Mouse (Mus musculus) adrenal gland, adult (tissue): ENCODE data around the gene Cenpp.
A peak's percentile ranks its signal among the peaks of the same experiment; 100 is the strongest.

Experiments used
- DNase-seq, 2 experiments: peaks; one replicate each; pipeline ENCODE4 v3.0.0; 2022 to 2023; ENCODE audit warnings: low spot score in 1 of 2; ENCODE audit not compliant: inconsistent age in 2 of 2

Gene Cenpp

GRCm38 (mm10) chr13:49652481-49653179 is at the start of gene Cenpp, which contains the start of gene Nol8:
TSS of gene Cenpp (minus strand) at chr13:49652785.
TSS of gene Nol8 (plus strand) at chr13:49653078.
- peak; percentile 99 to 100 for DNase-seq

DNA sequence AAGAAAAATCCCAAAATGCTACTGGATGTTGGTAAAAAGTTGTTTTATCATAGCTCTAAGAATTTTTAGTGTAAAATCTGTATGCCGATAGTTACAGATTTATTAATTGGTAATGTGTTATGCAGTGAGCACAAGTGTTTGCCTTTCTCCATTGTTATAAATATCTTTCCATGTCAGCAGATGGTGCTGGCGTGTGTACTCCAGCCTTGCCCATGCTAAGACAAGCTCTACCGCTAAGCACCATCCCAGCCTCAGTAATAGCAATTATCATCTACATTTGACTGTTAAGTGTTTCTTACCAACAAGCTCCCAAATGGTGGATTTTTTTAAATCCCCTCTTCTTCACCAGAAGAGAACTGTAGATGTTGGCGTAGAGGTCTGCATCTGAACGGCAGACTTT is 38.5 kb upstream of the Cenpp start:
- no peak for DNase-seq

DNA sequence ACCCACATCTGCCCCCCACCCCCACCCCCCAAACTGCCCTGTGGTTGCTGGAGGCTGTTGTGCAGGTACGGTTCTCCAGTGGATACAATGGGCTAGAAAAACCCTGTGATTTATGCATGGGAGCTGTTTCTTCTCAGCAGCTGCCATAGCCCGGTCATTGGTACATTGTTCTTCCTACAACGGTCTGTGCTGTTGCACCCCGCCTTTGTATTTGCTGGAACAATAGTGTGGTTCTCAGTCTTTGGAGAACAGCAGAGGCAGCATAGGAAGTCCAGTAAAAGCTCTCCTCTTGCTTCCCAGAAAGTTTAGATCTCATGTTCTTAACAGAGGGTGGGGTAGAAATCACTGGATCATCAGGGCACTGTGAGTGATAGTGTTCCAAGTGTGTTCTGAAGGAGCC is 31.7 kb upstream of the Cenpp start:
- DNase-seq: no peak

- DNase-seq: peak in 1 of 2 experiments; percentile 20
Measured at GRCm38 (mm10) chr13:49682233-49682846, 29.8 kb upstream of the Cenpp start.

GRCm38 (mm10) chr13:49681351-49682232 is 29.0 kb upstream of the Cenpp start, which contains the start of gene Iars:
TSS of gene Iars (plus strand) at chr13:49682100.
- DNase-seq: peak; percentile 98 to 100

- DNase-seq: no peak
Measured at GRCm38 (mm10) chr13:49677793-49678192, 25.2 kb upstream of the Cenpp start.

DNA sequence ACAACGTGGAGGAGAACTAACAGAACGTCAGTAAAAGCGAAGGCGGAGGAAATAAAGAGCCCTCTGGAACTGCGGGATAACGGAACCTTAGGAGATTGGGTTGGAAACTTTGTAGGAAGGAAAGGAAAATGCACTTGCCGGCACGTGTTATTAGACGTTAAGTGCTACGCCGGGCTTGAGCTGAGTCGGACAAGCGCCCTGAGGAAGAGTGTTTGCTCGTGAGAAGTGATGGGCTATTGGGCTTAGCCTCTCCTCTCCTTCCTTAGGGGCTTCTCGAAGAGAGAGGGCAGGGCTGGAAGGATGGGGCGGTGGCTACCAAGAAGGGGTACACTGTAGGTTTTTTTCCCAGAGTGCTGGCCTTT is 576 bp upstream of the Cenpp start:
- DNase-seq: no peak

DNA sequence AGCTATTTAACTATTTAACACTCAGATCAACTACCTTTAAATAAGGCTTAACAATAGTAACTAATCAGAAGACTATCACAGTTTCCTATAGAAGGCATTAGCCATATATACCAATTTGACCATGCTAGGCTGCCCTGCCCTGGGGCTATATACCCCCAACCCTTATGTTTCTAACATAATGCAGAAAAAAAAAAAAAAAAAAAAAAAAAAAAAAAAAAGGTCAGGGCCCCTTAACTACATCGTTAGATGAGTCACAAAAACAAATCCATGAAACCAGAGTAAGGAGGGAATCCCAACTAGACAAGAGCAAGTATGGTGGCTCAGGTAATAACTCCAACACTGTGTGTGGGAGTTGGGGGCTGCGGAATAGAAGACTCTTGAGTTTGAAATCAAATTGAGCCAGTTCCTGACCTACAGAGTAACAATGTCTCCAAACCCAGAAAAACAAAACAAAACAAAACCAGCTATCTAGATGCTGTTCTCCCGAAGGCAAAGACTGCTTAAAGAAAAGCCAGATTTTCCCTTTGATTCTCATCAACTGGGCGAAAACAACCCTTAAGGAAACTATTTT is 719 bp downstream of the Cenpp start:
- DNase-seq: no peak

- no peak for DNase-seq
Measured at GRCm38 (mm10) chr13:49651136-49651535, 1.4 kb downstream of the Cenpp start.

GRCm38 (mm10) chr13:49646019-49646418 is 6.6 kb downstream of the Cenpp start:
- DNase-seq: no peak

DNA sequence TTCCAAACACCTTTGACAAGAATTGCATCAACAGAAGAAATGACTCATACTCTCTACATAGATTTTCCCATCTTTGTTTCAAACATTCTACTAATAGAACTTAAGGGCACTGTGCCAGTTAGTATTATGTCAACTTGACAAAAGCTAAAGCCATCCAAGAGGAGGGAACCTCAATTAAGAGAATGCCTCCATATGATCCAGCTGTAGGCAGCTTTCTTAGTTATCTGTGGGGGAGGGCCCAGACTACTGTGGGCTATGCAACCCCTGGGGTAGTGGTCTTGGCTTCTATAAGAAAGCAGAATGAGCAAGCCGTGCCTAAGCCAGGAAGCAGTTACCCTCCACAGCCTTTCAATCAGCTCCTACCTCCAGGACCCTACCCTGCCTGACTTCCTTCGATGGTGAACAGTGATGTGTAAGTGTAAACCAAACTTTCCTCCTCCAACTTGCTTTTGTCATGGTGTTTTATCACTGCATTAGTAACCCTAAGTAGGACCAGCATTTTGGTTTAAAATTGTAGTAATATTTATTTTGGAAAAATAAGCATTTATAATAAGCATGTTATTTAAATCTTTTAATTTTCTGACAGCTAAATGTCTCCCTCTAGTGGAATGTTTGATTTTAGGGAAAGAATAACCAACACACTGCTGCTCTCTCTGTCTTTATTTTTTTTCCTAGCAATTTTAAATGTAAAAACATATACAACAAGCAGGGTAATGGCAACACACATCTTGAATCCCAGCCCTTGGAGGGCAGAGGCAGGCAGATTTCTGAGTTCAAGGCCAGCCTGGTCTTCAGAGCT is 7.7 kb downstream of the Cenpp start:
- peak in 1 of 2 experiments; percentile 68 for DNase-seq

- peak in 1 of 2 experiments; percentile 39 for DNase-seq
Measured at GRCm38 (mm10) chr13:49643669-49644362, 8.8 kb downstream of the Cenpp start.

DNA sequence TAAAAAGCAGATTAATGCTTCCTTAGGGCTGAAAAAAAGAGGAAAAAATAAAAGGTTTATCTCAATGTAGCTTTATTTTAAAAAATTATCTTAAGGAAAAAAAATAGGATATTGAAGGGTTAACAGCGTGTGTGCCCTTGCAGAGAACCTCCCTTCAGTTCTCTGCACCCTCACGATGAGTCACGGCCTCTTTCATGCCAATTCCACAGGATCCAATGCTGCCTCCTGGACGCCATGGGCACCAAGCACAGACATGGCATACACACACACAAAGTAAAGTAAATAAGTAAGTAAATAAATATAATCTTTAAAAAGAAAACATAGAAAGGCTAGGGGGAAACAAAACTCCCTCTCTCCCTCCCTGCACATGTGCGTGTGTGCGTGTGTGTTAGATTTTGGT is 9.9 kb downstream of the Cenpp start:
- DNase-seq: peak; percentile 40 to 73

GRCm38 (mm10) chr13:49639965-49640364 is 12.6 kb downstream of the Cenpp start:
- no peak for DNase-seq

DNA sequence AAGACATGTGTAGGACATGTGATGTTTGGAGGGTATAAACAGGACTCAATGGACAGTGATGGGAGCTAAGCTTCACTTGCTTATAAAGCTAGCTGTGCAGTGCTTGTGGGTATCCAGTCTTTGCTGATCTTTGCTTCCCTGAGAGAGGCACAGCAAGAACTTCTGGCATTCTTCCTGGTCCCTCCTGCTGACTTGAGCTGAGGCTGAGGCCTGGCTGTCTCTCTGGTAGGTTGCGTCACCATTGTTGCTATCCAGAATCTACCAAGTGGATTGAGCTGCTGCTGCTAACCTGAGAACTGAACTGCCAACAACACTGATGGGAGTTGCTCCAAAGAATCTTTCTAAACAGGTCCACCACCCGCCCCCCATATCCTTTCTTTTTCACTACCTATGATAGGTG is 23.5 kb downstream of the Cenpp start:
- no peak for DNase-seq

- DNase-seq: no peak
Measured at GRCm38 (mm10) chr13:49628167-49628566, 24.4 kb downstream of the Cenpp start.

GRCm38 (mm10) chr13:49623216-49623615 is 29.4 kb downstream of the Cenpp start:
- peak; percentile 18 to 78 for DNase-seq

DNA sequence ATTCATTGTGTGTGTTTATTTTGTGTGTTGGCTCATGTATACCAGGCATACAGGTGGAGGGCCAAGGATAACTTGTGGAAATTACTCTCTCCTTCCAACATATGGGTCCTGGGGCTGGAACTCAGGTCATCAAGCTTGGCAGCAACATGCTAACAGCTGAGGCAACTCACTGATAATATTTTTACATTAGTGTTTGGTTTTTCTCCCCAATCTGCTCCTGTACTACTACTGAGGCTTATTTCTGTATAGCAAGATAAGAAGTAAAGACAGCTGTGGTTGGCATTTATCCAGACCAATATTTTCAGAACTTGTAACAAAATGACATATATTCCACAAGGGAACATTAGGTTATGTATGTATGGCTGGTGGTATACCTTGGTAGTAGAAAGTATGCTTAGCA is 34.2 kb downstream of the Cenpp start:
- no peak for DNase-seq

- no peak for DNase-seq
Measured at GRCm38 (mm10) chr13:49617021-49617420, 35.6 kb downstream of the Cenpp start.
